Mouse (Mus musculus): ENCODE data around the gene Ceacam13.
"Not testable (repeated sequence)": the region's sequence is repeated elsewhere in the genome, so short reads cannot be mapped to it uniquely, and the experiment has no call there.

Ceacam13 gene

DNA sequence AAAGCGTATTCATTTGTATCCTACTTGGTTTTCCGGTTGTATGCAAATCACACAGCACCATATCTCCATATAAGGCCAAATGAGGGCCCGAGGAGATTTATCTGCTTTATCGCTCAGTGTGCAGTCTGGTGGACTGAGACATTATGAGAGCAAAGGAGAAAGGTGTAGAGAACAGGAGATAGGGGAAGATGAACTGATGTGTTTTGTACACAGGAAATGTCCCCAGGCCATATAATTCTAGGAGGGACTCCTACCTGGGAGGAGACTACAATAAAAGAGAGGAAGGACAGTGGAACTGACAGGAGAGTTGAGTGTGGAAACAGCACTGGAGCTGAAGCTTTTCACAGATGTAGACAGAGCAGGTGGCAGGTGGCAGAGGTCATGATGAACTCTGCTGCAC lies at the start of gene Ceacam13:
TSS of gene Ceacam13 (plus strand) at position 301 of the 400 bp plus-strand sequence.
- no peak for DNase-seq (ENCODE audit: low spot score)

DNA sequence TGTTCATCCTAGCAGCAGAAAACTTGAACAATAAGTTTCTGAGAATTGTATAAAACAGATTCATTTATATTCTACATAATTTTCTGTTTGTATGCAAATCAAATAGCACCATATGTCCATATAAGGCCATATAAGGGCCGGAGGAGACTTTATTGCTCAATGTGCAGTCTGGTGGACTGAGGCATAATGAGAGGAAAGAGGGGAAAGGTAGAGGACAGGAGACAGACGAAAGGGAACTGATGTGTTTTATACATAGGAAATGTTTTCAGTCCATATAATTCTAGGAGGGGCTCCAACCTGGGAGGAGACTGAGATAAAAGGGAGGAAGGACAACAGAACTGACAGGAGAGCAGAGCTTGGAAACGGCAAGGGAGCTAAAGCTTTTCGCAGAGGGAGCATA lies 37.9 kb upstream of the Ceacam13 start, which contains the start of gene Ceacam11:
TSS of gene Ceacam11 (plus strand) at position 301 of the 400 bp plus-strand sequence.
- no peak for DNase-seq (ENCODE audit: low spot score)

DNA sequence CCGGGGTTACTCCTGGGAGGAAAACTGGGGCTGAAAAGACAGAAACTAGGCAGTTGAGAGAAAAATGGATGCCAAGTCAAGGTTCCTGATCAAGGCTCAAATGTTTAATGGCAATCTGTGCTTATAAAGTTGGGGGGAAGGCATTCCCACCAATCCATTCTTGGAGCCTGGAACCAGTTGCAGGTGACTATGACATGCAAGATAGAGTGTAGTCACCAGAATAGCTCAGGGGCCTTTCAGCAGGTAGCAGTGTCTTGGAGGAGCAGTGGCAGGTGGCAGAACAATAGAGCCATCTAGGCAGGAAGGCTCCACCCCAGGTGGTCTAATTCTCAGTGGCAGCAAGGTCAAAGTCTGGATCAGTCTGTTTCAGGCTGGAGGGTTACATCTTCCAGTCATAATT lies 8.6 kb upstream of the Ceacam13 start:
- DNase-seq (ENCODE audit: low spot score), result not testable (repeated sequence)

DNA sequence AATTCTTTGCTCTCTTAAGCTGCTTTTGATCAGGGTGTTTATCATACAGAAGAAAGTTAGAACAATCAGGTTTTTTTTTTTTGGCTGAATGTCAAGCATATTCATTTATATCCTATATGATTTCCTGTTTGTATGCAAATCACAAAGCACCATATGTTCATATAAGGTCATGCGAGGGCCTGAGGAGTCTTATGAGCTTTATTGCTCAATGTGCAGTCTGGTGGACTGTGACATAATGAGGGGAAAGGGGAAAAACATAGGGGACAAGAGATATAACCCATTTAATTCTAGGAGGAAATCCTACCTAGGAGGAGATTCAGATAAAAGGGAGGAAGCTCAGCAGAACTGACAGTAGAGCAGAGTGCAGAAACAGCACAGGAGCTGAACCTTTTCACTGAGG lies 55.9 kb downstream of the Ceacam13 start, which contains the start of gene Ceacam12:
TSS of gene Ceacam12 (plus strand) at position 301 of the 400 bp plus-strand sequence.
- DNase-seq (ENCODE audit: low spot score), result no peak
